21 mouse cellular contexts compared by ENCODE assay signal in genomic region chr16:24463842-24464241, GRCm38 (mm10).
DNase-seq lines count a peak whose midpoint lies in the region; ATAC-seq and TF ChIP-seq lines count a peak whose summit lies in the region.
"Had no signal": no experiment of that assay in that cellular context is flagged by ENCODE, and none has a peak within 500 bp of the region (broad histone marks: within the 10 kb centered on the region; RNA-seq: fewer than 3 reads in every experiment).

No protein-coding gene starts in this region.

- no peak overlapping the region for H3K27ac ChIP-seq in liver, postnatal 0 days (ENCODE audit: low read depth)
- H3K27ac ChIP-seq: embryonic facial prominence, embryonic 13.5 days; embryonic facial prominence, embryonic 15.5 days; forebrain, embryonic 10.5 days; forebrain, embryonic 12.5 days had no signal

- H3K4me3 ChIP-seq in liver, postnatal 0 days (ENCODE audit: low read depth, low read length) = no peak overlapping the region
- H3K4me3 ChIP-seq: embryonic facial prominence, embryonic 13.5 days; embryonic facial prominence, embryonic 15.5 days; erythroblast, embryonic 14.5 days; forebrain, embryonic 10.5 days; forebrain, embryonic 12.5 days had no signal

- H3K4me1 ChIP-seq in liver, postnatal 0 days (ENCODE audit: insufficient read depth) = peaks cover 13% of the 10 kb centered on the region
- H3K4me1 ChIP-seq: embryonic facial prominence, embryonic 13.5 days had no signal

- no peak for TF ChIP-seq CTCF in liver, postnatal 0 days (IDR thresholded peaks at IDR 0.05; ENCODE audit: low read depth)

- H3K9me3 ChIP-seq in liver, postnatal 0 days (ENCODE audit: low read length) = no peaks in the 10 kb centered on the region
- H3K9me3 ChIP-seq: embryonic facial prominence, embryonic 13.5 days; embryonic facial prominence, embryonic 15.5 days; forebrain, embryonic 10.5 days; forebrain, embryonic 12.5 days had no signal

- no peak overlapping the region for H3K9ac ChIP-seq in liver, postnatal 0 days (replicated peaks)
- H3K9ac ChIP-seq: embryonic facial prominence, embryonic 13.5 days; embryonic facial prominence, embryonic 15.5 days; forebrain, embryonic 12.5 days had no signal

- peak; percentile 68 for DNase-seq in adrenal gland, adult 2 months
- no peak for DNase-seq in adrenal gland, postnatal 25 days
- peak; percentile 40 for DNase-seq in adrenal gland, postnatal 14 days
- no peak for DNase-seq in adrenal gland, postnatal 4 days (ENCODE audit: low spot score in 2 of 2)
- peak; percentile 24 for DNase-seq in adipocyte (ENCODE audit: low spot score)
- peak; percentile 35 to 55 for DNase-seq in adrenal gland, postnatal 36 days
- no peak for DNase-seq in liver, postnatal 0 days
- DNase-seq: cerebellum, adult 11 months; cerebellum, adult 18-20 months; cerebellum, adult 8-10 months; cerebellum, adult 9-11 months; cerebellum, postnatal 14 days; cerebellum, postnatal 36 days; embryo, embryonic 11 days had no signal

- peaks cover 4% of the 10 kb centered on the region; the same call in 1 of the 2 replicates for H3K36me3 ChIP-seq in liver, postnatal 0 days (replicated peaks; ENCODE audit: insufficient read depth, low read length)
- H3K36me3 ChIP-seq: forebrain, embryonic 10.5 days; forebrain, embryonic 12.5 days had no signal

- H3K27me3 ChIP-seq in liver, postnatal 0 days (ENCODE audit: insufficient read depth, low read length) = no peaks in the 10 kb centered on the region
- H3K27me3 ChIP-seq: embryonic facial prominence, embryonic 13.5 days; embryonic facial prominence, embryonic 15.5 days; forebrain, embryonic 12.5 days had no signal

- TF ChIP-seq EP300 in liver, postnatal 0 days (IDR thresholded peaks at IDR 0.05; ENCODE audit: low read depth) = no peak

- WGBS in liver, postnatal 0 days (ENCODE audit: insufficient replicate concordance) = 77% methylated on average over 2 of the region's 2 CpGs

- no peak for ATAC-seq in liver, postnatal 0 days
- ATAC-seq: forebrain, embryonic 14.5 days; forebrain, embryonic 16.5 days had no signal

- H3K4me2 ChIP-seq in liver, postnatal 0 days (ENCODE audit: low read depth, low read length) = no peak overlapping the region
- H3K4me2 ChIP-seq: embryonic facial prominence, embryonic 13.5 days; embryonic facial prominence, embryonic 15.5 days; forebrain, embryonic 12.5 days had no signal

Comparison
In these comparisons a context has a peak if more than half of its experiments do, and no peak if none do; other contexts are left out.
1. DNase-seq: peak in adrenal gland, adult 2 months (single experiment), adrenal gland, postnatal 14 days (single experiment), adipocyte (single experiment) and adrenal gland, postnatal 36 days (2 of 2); none in adrenal gland, postnatal 25 days (single experiment), adrenal gland, postnatal 4 days (0 of 2) and liver, postnatal 0 days (single experiment).